Mouse (Mus musculus): ENCODE results near the gene Lcmt1. TPM values are rescaled to one million over a fixed set of nuclear protein-coding genes. Genes with fewer than 3 reads are reported as not detected.

The Lcmt1 gene
- polyA plus RNA-seq (2014; fragmentation: Nextera tagmentation; extraction: Ambion mirVana), result 60.6 and 63.5 TPM in 2 replicates

- Histone ChIP-seq H3K9me3 (ENCODE audit: control insufficient read depth, low read length) (no peaks in the 10 kb centered on the region), H3K27me3 (ENCODE audit: control insufficient read depth, insufficient read depth, low read length) (no peaks in the 10 kb centered on the region), H3K27ac (ENCODE audit: low read depth, low read length) (peak within 1 kb of the TSS; percentile 81), H3K4me1 (replicated peaks; ENCODE audit: control insufficient read depth, insufficient read depth, low read length) (peaks cover 7% of the 10 kb centered on the region; the same call in 1 of the 2 replicates), H3K4me2 (ENCODE audit: low read depth, low read length, severe bottlenecking) (peak within 1 kb of the TSS; percentile 63), H3K36me3 (ENCODE audit: control insufficient read depth, insufficient read depth, low read length) (no peaks in the 10 kb centered on the region), H3K4me3 (ENCODE audit: low read depth, low read length) (peak within 1 kb of the TSS; percentile 78), H3K9ac (ENCODE audit: low read length) (peak within 1 kb of the TSS; percentile 82)
- ATAC-seq (replicated peaks; ENCODE audit: low FRiP score), result peak; percentile 95
- WGBS, result under 1% methylated on average over 57 of the region's 64 CpGs
- peak; percentile 98 for DNase-seq (ENCODE audit: low spot score)
Observed at GRCm38 (mm10) chr7:123369759-123370481, at the start of gene Lcmt1, which contains the start of gene Arhgap17. Lcmt1 (plus strand) TSS chr7:123369784. Arhgap17 (minus strand) TSS chr7:123369915.

GRCm38 (mm10) chr7:123322452-123323121, 47.0 kb upstream of the Lcmt1 start:
- Histone ChIP-seq H3K4me1 (replicated peaks; ENCODE audit: control insufficient read depth, insufficient read depth, low read length) (no peaks in the 10 kb centered on the region), H3K9me3 (ENCODE audit: control insufficient read depth, low read length) (no peaks in the 10 kb centered on the region), H3K4me3 (ENCODE audit: low read depth, low read length) (no peak overlapping the region), H3K27ac (ENCODE audit: low read depth, low read length) (no peak overlapping the region), H3K27me3 (ENCODE audit: control insufficient read depth, insufficient read depth, low read length) (no peaks in the 10 kb centered on the region), H3K4me2 (ENCODE audit: low read depth, low read length, severe bottlenecking) (no peak overlapping the region), H3K9ac (ENCODE audit: low read length) (no peak overlapping the region), H3K36me3 (ENCODE audit: control insufficient read depth, insufficient read depth, low read length) (no peaks in the 10 kb centered on the region; the same call in 1 of the 2 replicates)
- DNase-seq (ENCODE audit: low spot score) (no peak), ATAC-seq (replicated peaks; ENCODE audit: low FRiP score) (no peak)
- WGBS, result 94% methylated on average over 13 of the region's 13 CpGs

GRCm38 (mm10) chr7:123323388-123323787, 46.2 kb upstream of the Lcmt1 start:
- Histone ChIP-seq H3K9ac (ENCODE audit: low read length) (no peak overlapping the region), H3K9me3 (ENCODE audit: control insufficient read depth, low read length) (no peaks in the 10 kb centered on the region), H3K4me2 (ENCODE audit: low read depth, low read length, severe bottlenecking) (no peak overlapping the region), H3K4me3 (ENCODE audit: low read depth, low read length) (no peak overlapping the region), H3K36me3 (ENCODE audit: control insufficient read depth, insufficient read depth, low read length) (no peaks in the 10 kb centered on the region; the same call in 1 of the 2 replicates), H3K27ac (ENCODE audit: low read depth, low read length) (no peak overlapping the region), H3K4me1 (replicated peaks; ENCODE audit: control insufficient read depth, insufficient read depth, low read length) (no peaks in the 10 kb centered on the region), H3K27me3 (ENCODE audit: control insufficient read depth, insufficient read depth, low read length) (no peaks in the 10 kb centered on the region)
- DNase-seq (ENCODE audit: low spot score) (no peak), ATAC-seq (replicated peaks; ENCODE audit: low FRiP score) (no peak)
- WGBS, result 80% methylated on average over 2 of the region's 2 CpGs

GRCm38 (mm10) chr7:123324105-123324504, 45.5 kb upstream of the Lcmt1 start:
- Histone ChIP-seq H3K9ac (ENCODE audit: low read length) (no peak overlapping the region), H3K27me3 (ENCODE audit: control insufficient read depth, insufficient read depth, low read length) (no peaks in the 10 kb centered on the region), H3K4me2 (ENCODE audit: low read depth, low read length, severe bottlenecking) (no peak overlapping the region), H3K4me3 (ENCODE audit: low read depth, low read length) (no peak overlapping the region), H3K36me3 (ENCODE audit: control insufficient read depth, insufficient read depth, low read length) (no peaks in the 10 kb centered on the region; the same call in 1 of the 2 replicates), H3K27ac (ENCODE audit: low read depth, low read length) (no peak overlapping the region), H3K9me3 (ENCODE audit: control insufficient read depth, low read length) (no peaks in the 10 kb centered on the region), H3K4me1 (replicated peaks; ENCODE audit: control insufficient read depth, insufficient read depth, low read length) (no peaks in the 10 kb centered on the region)
- no peak for DNase-seq (ENCODE audit: low spot score)
- no peak for ATAC-seq (replicated peaks; ENCODE audit: low FRiP score)
- WGBS, result 94% methylated on average over 1 of the region's 1 CpGs

- Histone ChIP-seq H3K27ac (ENCODE audit: low read depth, low read length) (no peak overlapping the region), H3K36me3 (ENCODE audit: control insufficient read depth, insufficient read depth, low read length) (no peaks in the 10 kb centered on the region), H3K9ac (ENCODE audit: low read length) (no peak overlapping the region), H3K4me3 (ENCODE audit: low read depth, low read length) (no peak overlapping the region), H3K4me1 (replicated peaks; ENCODE audit: control insufficient read depth, insufficient read depth, low read length) (no peaks in the 10 kb centered on the region), H3K9me3 (ENCODE audit: control insufficient read depth, low read length) (no peaks in the 10 kb centered on the region), H3K4me2 (ENCODE audit: low read depth, low read length, severe bottlenecking) (no peak overlapping the region), H3K27me3 (ENCODE audit: control insufficient read depth, insufficient read depth, low read length) (no peaks in the 10 kb centered on the region)
- 89% methylated on average over 5 of the region's 5 CpGs for WGBS
- DNase-seq (ENCODE audit: low spot score) (no peak), ATAC-seq (replicated peaks; ENCODE audit: low FRiP score) (no peak)
Observed at GRCm38 (mm10) chr7:123326062-123326461, 43.5 kb upstream of the Lcmt1 start.

- Histone ChIP-seq H3K9ac (ENCODE audit: low read length) (no peak overlapping the region), H3K36me3 (ENCODE audit: control insufficient read depth, insufficient read depth, low read length) (no peaks in the 10 kb centered on the region), H3K27me3 (ENCODE audit: control insufficient read depth, insufficient read depth, low read length) (no peaks in the 10 kb centered on the region), H3K4me3 (ENCODE audit: low read depth, low read length) (no peak overlapping the region), H3K4me1 (replicated peaks; ENCODE audit: control insufficient read depth, insufficient read depth, low read length) (no peaks in the 10 kb centered on the region), H3K9me3 (ENCODE audit: control insufficient read depth, low read length) (no peaks in the 10 kb centered on the region), H3K27ac (ENCODE audit: low read depth, low read length) (no peak overlapping the region), H3K4me2 (ENCODE audit: low read depth, low read length, severe bottlenecking) (no peak overlapping the region)
- ATAC-seq (replicated peaks; ENCODE audit: low FRiP score) (no peak), DNase-seq (ENCODE audit: low spot score) (no peak)
- 83% methylated on average over 4 of the region's 4 CpGs for WGBS
Observed at GRCm38 (mm10) chr7:123326901-123327300, 42.7 kb upstream of the Lcmt1 start.

- ATAC-seq (replicated peaks; ENCODE audit: low FRiP score) (no peak), DNase-seq (ENCODE audit: low spot score) (no peak)
- no peak overlapping the region for H3K9ac ChIP-seq (ENCODE audit: low read length)
- no peak overlapping the region for H3K4me2 ChIP-seq (ENCODE audit: low read depth, low read length, severe bottlenecking)
- H3K4me3 ChIP-seq (ENCODE audit: low read depth, low read length), result no peak overlapping the region
- no peak overlapping the region for H3K27ac ChIP-seq (ENCODE audit: low read depth, low read length)
- no peaks in the 10 kb centered on the region for H3K9me3 ChIP-seq (ENCODE audit: control insufficient read depth, low read length)
- no peaks in the 10 kb centered on the region for H3K4me1 ChIP-seq (replicated peaks; ENCODE audit: control insufficient read depth, insufficient read depth, low read length)
- 78% methylated on average over 4 of the region's 4 CpGs for WGBS
- no peaks in the 10 kb centered on the region for H3K36me3 ChIP-seq (ENCODE audit: control insufficient read depth, insufficient read depth, low read length)
- H3K27me3 ChIP-seq (ENCODE audit: control insufficient read depth, insufficient read depth, low read length), result no peaks in the 10 kb centered on the region
Observed at GRCm38 (mm10) chr7:123327909-123328308, 41.7 kb upstream of the Lcmt1 start.

- WGBS, result 88% methylated on average over 9 of the region's 9 CpGs
- no peak overlapping the region for H3K4me3 ChIP-seq (ENCODE audit: low read depth, low read length)
- no peak for ATAC-seq (replicated peaks; ENCODE audit: low FRiP score)
Observed at GRCm38 (mm10) chr7:123330506-123330905, 39.1 kb upstream of the Lcmt1 start.

More at GRCm38 (mm10) chr7:123330506-123330905, 39.1 kb upstream of the Lcmt1 start:
- DNase-seq (ENCODE audit: low spot score), result no peak
- no peaks in the 10 kb centered on the region for H3K9me3 ChIP-seq (ENCODE audit: control insufficient read depth, low read length)
- H3K27ac ChIP-seq (ENCODE audit: low read depth, low read length), result no peak overlapping the region
- no peaks in the 10 kb centered on the region for H3K36me3 ChIP-seq (ENCODE audit: control insufficient read depth, insufficient read depth, low read length)
- H3K4me2 ChIP-seq (ENCODE audit: low read depth, low read length, severe bottlenecking), result no peak overlapping the region
- no peaks in the 10 kb centered on the region for H3K4me1 ChIP-seq (replicated peaks; ENCODE audit: control insufficient read depth, insufficient read depth, low read length)
- no peaks in the 10 kb centered on the region for H3K27me3 ChIP-seq (ENCODE audit: control insufficient read depth, insufficient read depth, low read length)
- no peak overlapping the region for H3K9ac ChIP-seq (ENCODE audit: low read length)

Measured in forebrain, embryonic 11.5 days (tissue).